Mouse (Mus musculus): ENCODE data around the gene Dlg2. TPM values are rescaled to one million over a fixed set of nuclear protein-coding genes. Genes with fewer than 3 reads are reported as not detected.

Dlg2 gene
- polyA plus RNA-seq, 1 experiment: 141 TPM

DNA sequence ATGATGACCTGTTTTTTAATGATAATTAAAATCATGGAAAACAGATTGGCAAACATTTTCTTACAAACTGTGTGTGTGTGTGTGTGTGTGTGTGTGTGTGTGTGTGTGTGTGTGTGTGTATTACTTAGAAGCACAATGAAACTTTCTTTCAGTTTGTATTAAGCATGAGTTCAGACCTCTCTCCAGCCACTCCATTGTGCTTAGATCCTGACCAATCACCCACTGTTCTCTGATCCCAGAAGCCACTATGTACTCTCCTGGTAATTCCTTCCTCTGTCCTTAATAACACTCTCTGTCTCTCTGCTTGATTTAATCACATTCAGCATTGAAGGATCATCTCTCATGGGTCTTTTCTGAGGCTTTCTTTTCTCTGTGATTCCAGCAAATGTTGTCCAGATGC, 1211.5 kb downstream of the Dlg2 start:
- DNase-seq (ENCODE audit: extremely low spot score in 1 of 2, low spot score in 1 of 2): no peak

DNA sequence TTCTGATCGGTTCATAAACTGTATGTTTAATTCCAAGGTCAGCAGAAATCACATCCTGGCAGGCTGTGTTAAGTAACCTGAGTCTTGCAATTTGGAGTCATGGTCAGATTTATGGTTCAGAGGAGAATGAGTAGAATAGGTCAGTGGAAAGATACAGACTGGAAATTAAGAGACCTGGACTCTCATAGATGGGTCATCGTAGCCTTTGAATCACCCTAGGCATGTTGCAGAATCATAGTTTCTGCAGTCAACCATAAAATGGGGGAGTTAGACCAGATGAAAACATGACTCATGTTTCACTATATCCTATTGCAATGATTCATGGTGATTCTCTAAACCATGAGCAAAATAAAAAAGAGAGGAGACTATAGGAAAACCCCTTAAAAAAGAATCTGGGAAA, 1213.4 kb downstream of the Dlg2 start:
- DNase-seq (ENCODE audit: extremely low spot score in 1 of 2, low spot score in 1 of 2): no peak

DNA sequence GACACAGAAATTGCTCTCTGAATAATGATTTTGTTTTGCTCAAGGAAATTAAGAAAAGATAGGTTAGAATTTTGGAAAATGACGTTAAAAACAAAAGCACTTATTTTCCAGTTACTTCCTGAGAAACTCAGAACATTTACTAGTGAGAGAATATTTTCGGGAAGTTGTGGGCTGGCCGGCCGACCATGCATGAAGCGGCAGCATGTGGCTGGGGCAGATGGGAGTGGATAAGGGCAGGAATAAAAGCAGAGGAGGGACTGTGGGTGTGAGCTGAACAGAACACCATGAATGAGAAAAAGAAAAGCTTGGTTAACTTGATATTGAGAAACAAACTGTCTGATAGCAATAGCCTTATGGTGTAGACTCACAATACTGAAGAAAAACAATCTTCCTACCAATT, 1233.4 kb downstream of the Dlg2 start:
- DNase-seq (ENCODE audit: extremely low spot score in 1 of 2, low spot score in 1 of 2): peak in 1 of 2 experiments; percentile 57

DNA sequence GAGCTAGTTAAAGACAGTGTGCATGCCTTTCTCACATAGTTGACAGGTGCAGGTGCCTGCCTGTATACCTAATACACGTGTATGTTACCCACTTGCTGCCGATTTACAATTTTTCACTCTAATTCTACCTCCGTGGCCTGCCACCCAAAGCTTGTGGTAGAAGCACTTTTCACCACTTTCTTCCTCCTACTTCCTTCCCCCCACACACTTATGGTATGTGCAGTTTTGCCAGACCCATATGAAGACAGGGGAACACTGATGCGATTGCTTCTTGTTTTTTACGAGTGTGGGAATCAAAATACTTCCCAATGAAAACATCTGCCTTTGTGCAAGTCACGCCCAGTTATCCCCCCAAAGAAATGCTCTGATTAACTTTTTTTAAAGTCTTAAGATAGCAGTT, 1234.7 kb downstream of the Dlg2 start:
- DNase-seq (ENCODE audit: extremely low spot score in 1 of 2, low spot score in 1 of 2): peak in 1 of 2 experiments; percentile 63

DNA sequence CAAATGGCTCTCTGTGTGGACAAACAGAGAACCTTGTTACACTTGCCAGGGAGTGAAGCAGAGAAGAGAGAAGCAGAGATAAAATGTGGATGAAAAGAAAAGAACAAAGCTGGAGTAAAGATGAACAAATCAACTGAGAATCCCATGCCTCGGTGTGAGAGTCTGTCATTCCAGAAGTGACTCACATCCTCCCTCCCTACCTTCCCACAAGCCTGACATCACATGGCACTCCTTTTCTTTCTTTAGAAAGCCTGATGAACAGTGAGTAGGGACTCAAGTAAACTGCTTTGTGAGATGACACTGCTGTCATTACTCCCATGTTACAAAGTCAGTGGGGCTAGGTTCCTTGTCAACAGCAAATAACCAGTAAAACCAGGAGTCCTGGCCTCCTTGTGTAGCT, 1239.3 kb downstream of the Dlg2 start:
- peak in 1 of 2 experiments; percentile 50 for DNase-seq (ENCODE audit: extremely low spot score in 1 of 2, low spot score in 1 of 2)

DNA sequence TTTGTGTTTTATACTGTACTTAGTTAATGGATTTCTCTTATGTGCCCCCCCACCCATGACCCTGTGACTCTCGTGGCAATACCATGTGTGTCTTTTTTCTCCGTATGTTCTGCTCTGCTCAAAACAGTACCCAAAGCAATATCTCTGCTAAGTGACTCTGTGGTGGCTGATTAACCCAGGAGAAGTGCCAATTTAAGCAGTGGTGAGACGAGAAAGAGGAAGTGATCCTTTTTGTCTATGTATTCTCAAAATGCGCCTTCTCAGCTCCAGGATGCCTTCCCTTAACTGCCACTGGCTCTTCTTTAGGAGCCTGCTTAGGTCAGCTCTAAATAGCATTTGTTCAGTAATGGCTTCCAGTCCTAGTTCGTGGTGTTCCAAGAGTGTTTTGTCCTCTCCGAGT, 1240.2 kb downstream of the Dlg2 start:
- no peak for DNase-seq (ENCODE audit: extremely low spot score in 1 of 2, low spot score in 1 of 2)

DNA sequence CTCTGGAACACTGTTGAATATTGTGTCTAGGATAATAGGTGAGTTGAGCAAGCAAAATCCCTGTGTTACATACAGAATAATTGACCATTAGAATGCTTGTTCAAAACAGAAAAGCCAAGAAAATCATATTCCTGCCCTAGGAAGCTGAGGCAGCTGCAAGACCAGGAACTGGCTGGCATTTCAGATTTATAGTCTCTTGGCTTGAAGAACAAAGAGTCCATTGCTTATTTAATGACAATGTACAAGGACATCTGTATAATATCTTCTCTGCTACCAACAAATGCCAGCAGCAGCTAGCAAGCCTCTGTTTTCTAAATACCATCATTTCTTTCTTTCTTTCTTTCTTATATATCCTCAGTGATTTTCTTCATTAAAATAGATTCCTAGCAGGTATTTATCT, 1243.8 kb downstream of the Dlg2 start:
- DNase-seq (ENCODE audit: extremely low spot score in 1 of 2, low spot score in 1 of 2): no peak

DNA sequence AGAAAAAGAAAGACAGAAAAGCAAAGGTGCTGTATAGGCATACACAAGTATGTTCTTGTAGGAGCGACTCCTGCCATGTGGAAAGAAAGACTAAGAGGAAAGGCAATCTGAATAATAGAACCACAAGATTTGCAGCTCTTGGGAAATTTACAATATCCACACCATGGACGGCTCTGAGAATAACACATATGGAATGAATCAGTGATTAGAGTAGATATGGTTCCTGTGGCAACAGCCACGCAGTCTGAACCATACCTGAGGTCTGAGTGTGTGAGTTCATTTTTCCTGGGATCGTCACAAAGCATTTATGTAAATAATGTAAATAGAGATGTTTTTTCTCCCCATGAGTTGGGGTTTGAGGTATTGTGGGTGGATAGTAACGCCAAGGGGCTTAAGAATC, 1247.9 kb downstream of the Dlg2 start:
- DNase-seq (ENCODE audit: extremely low spot score in 1 of 2, low spot score in 1 of 2): no peak

DNA sequence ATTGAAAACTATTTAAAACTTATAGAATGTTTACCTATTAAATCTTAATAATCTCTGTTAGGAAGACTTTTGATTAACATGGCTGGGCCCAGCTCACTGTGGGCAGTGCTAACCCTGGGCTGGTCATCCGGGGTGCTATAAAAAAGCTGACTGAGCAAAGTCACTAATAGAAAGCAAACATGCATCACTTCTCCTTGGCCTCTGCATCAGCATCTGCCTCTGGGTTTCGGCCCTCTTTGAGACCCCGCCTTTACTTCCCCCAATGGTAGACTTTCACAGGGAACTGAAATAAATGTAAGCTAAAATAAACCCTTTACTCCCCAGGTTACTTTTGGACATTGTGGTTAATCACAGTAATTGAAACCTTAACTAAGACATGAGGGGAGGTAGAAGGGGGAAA, 1264.3 kb downstream of the Dlg2 start:
- DNase-seq (ENCODE audit: extremely low spot score in 1 of 2, low spot score in 1 of 2): no peak

DNA sequence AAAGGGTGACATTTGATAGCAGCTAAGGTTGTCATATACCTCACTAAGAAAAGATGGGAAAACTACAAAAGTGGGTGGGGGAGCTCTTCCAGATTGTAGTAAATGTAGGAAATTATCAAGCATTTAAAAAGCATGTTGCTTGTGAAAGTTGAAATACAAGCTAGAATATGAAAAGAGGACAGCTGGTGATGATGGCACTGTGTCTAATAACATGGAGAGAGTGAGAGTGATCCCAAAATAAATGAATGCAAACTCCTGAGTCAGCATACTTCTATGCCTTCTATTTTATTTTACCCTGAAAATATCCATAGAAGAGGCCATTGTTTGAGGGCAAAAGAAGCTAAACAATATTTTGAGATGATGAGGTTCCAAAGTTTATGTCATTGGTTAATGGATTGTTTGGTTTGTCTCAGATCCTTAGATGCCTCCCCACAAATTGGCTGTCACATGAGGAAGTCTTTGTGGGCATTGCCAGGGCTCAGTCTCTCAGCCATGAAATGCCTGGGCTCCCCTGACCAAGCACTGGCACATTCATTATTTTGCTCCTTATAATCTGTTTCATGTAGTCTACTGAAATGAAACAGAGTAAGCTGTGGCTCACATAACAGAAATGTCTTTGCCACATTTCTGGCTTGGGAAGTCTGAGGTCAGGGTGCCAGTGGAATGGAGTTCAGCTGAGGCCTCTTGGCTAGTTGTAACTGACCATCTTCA, 1276.8 kb downstream of the Dlg2 start:
- DNase-seq (ENCODE audit: extremely low spot score in 1 of 2, low spot score in 1 of 2): no peak

DNA sequence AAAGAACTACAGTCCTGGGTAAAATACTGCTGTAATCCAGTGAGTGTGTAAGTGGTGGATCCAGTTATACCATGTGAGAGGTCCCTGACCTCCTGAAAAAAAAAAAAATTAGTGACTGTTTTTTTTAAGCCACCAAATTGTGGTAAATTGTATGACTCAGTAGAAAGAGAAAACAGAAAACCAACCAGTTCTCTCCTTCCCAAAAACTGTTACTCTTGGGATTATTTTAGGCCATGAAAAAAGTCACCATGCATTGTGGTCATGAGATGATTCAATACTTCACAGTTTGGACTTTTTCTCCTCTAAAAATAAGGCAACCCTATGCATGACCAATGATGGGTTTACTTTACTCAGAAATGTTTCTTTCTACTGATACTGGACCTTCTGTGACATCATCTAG, 1291.2 kb downstream of the Dlg2 start:
- DNase-seq (ENCODE audit: extremely low spot score in 1 of 2, low spot score in 1 of 2): no peak

DNA sequence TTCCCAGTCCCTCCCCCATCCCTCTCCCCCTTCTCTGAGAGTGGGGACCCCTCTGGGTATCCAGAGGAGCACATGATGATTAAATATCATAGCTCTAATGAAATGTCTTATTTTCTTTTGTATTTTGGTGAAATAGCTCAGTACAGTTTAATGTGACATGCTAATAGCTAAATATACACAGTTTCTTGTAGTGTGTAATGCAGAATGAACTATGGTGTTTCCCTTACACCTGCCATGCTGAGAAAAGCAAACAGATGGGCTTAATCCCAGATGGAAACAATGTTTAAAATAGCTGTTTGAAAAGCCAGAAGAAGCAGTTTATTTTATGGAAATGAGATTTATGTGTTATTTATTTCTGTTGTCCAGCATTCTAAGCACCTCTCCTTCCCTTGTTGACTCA, 1302.2 kb downstream of the Dlg2 start:
- DNase-seq (ENCODE audit: extremely low spot score in 1 of 2, low spot score in 1 of 2): no peak

DNA sequence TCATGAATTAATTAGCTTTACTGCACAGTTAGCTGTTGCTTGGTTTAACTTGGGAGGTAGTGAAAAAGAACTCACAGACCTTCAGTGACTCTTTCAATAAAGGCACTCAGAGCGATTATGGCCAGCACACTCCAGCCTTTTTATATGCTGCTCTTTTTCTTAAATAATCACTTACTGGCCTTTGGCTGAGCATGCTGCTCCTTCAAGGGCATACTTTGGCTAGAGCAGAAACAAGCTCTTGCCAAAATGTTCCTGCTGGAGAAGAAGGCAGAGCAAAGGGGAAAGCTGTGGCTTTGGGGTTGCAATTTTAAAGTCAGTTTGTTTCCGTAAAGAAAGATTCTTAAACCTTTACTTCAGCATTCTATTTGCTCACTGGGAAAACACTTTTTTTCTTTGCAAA, 1308.1 kb downstream of the Dlg2 start:
- DNase-seq (ENCODE audit: extremely low spot score in 1 of 2, low spot score in 1 of 2): no peak

DNA sequence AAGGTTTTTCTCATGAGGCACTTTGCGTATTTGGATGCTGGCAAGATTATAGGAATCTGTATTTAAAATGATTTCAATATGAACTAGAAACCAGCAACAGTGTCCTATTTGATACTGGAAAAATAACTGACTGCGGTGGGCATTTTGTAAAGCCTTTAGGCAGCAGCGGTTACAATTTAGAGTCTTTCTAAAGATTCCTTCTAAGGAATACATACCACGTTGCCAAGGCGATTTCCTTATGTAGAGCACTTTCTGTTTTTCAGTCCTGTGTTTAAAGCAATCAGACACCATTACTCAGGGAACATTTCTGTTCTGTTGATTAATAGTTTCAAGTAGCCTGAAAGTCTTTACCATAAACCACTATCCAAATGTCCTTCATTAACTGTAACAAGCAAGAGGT, 1309.0 kb downstream of the Dlg2 start:
- no peak for DNase-seq (ENCODE audit: extremely low spot score in 1 of 2, low spot score in 1 of 2)

DNA sequence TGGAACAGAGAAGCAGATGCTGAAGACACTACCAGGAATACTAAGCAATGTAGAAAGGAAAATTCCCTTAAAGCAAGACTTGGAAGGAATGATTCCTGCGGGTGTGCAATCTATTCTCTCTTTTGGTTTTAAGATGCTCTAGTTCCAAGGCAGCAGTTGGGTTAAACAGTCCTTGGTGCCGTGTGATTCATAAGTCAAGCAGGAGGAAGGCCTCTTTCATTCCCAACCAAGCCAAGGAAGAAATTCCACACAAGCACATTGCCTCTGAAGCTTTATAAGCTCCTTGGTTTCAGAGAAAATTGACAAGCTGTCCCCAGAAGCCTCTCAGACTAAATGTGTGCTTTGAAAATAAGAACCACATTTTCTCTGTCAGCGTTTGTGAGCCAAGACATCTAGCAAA, 1309.4 kb downstream of the Dlg2 start:
- DNase-seq (ENCODE audit: extremely low spot score in 1 of 2, low spot score in 1 of 2): peak in 1 of 2 experiments; percentile 22

DNA sequence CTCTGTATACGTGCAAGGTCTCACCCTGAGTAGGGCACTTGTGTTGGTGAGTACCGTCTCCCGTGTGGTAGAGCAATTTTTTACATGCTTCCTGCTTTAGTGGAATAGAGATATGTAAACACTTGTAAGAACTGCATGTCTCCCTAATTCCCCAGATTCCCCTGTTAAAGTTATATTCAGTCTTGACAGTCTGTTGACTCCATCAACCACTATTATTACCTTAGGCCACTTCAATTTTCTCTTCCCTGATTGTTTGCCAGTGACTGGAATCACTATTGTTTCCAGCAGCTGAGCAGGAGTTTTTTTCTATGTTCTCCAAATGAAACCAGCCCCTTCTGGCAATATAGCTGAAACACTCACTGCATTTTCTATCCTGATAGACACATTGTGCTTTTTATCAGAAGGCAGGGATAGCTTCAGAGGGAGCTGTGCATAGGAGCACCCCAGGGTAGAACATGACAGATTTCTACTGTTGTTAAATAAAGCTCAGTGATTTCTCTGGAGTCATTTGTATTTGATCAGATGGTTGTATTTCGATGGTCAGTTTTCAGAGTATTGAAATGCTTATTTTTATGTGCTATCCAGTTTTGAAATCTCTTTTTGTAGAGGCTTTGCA, 1314.6 kb downstream of the Dlg2 start:
- DNase-seq (ENCODE audit: extremely low spot score in 1 of 2, low spot score in 1 of 2): no peak

DNA sequence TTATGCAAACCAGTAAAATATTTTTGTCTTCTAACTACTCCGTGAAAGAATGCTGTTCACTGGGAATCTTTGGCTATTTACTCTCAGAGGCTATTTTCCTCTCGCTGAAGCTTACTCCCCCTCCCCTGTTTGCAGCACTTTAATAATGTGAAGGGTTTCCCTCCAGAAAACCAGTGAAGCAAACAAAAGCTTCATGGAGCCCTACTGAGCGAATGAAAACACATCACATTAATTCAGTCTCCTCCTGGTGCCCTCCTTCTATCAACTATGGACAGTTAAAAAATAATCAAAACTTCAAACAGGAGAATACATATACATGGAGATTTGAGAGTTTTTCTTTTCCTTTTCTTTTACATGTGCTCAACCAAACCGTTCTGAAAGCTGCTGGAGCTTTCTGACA, 1330.2 kb downstream of the Dlg2 start:
- DNase-seq (ENCODE audit: extremely low spot score in 1 of 2, low spot score in 1 of 2): no peak

DNA sequence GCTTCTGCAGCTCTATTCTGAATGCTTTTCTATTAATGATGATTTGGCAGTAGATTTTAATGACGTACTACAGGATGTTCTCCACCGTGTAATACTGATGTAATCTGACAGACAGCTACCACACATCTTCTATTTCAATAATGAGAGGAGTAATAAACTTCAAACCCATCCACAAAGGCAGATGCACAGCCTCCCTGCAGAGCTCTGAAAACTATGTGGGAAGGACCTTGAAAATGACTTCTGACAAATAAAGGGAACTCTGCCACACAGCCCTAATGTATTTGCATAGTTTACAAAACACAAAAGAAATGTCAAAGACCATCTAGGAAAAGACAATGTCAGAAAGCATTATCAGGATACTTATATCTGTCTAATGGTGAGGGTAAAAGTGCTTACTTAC, 1334.3 kb downstream of the Dlg2 start:
- DNase-seq (ENCODE audit: extremely low spot score in 1 of 2, low spot score in 1 of 2): no peak

DNA sequence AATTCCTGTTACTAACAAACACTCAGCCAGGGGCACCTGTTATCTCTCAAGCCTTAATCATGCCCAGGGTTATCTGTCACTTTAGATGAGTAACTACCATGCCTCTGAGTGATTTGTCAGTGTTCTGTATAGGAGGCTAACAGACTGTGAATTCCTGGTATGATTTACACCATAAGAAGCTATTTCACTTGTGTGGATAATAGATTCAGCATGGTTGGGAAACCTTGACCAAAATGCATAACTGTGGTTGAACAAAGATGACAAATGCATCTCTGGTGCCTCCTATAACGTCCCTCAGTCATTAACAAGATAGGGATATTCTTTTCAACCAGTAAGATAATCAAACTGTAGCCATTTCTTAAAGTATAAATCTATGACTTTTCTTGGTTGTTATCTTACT, 1341.5 kb downstream of the Dlg2 start:
- no peak for DNase-seq (ENCODE audit: extremely low spot score in 1 of 2, low spot score in 1 of 2)

DNA sequence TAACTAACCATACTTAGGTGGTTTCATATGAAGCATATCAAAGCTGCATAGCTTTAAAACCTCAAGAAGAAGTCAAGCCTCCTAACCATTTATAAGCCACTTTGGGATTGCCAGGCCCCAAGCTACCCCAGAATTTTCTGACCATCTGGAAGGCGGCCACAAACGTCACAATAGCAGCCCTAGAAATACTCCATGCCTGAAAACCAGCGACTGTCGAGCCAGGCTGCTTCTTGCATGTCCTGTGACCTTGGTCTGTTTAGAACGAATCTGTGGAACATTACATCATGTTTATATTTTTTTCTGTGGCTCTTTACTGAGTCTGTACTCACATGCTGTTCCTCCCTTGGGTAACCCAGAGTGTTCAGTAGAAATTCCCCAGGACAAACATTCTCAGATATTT, 1355.7 kb downstream of the Dlg2 start:
- DNase-seq (ENCODE audit: extremely low spot score in 1 of 2, low spot score in 1 of 2): no peak

DNA sequence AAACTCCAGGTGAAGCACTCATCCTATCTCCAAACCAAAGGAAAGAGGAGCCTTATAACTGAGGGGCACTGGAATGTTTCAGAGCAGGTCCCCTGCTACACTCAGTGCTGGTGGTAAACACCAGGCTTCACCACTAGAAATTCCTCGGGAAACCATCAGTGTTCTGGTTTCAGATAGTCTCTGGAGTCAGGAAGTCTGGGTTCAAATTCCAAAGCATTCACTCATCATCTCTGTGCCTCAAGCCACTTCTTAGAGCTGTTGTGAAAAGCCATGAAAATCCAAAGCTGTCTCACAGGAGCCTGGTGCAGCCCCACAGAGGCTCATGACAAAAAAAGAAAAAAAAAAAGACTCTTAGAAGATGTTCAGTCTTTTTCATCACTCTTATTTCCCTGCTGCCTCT, 1369.3 kb downstream of the Dlg2 start:
- no peak for DNase-seq (ENCODE audit: extremely low spot score in 1 of 2, low spot score in 1 of 2)

DNA sequence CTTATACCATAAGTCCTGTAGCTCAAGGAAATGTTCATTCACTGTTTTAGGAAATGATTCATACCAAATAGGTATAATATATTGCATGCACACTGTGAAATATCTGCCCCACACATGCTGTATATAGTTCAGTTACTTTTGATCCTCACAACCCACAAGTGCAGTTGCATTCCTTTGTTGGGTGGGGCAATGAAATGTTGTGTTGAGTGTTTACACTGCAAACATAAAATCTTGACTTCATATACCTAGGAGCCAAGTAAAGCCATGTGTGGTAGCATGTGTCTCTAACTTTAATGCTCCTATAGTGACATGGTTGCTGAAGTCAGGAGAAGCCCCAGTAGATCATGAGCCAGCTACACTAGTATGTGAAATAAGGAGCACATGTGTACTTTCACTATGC, 1372.9 kb downstream of the Dlg2 start:
- DNase-seq (ENCODE audit: extremely low spot score in 1 of 2, low spot score in 1 of 2): no peak

DNA sequence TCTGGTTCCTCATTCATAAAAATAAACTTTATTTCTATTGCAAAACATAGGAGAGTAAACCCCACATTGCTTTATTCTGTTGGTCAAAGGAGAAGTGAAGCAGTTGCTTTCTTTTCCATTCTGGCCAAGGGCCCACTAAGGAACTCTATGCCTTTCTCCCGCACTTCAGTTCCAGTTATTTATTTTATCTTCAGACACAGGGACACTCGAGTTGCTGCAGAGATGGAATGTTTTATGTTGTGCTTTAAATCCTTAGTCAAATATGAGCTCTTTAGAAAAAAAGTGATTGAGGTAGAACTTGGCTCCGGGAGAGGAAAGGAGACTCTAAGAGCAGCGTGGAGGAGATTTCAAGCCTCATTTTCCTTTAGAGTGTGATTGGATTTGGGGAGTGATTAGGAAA, 1377.2 kb downstream of the Dlg2 start:
- DNase-seq (ENCODE audit: extremely low spot score in 1 of 2, low spot score in 1 of 2): no peak

All from frontal cortex, adult 2 months (tissue).